In the genomic region with DNA sequence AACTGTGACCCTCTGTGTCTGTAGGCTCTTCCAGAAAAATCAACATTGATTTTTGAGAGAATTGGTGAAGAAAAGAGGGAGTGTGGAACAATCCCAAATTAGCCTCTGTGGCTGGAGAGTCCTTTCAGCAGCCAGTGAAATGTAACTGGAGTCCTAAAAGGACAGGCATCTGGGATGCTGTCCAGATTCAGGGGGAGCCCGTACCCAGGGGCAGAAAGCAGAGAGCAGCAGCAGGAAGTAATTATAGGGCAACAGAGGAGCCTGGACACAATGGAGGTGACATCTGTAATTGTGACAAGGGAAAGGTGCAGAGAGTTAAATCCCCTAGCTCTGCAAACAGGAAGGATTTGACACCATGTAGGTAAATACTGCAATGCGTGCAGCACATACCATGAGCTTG, we compare ENCODE assay signal across 26 mouse cellular contexts.
DNase-seq lines count a peak whose midpoint lies in the region; ATAC-seq lines count a peak whose summit lies in the region.
"Had no signal": no experiment of that assay in that cellular context is flagged by ENCODE, and none has a peak within 500 bp of the region (broad histone marks: within the 10 kb centered on the region; RNA-seq: fewer than 3 reads in every experiment).

No protein-coding gene starts in this region.

- H3K4me1 ChIP-seq in heart, embryonic 14.5 days (ENCODE audit: control insufficient read depth in 2 of 2, insufficient read depth in 2 of 2, low read length in 2 of 2) = peaks cover 11 to 30% of the 10 kb centered on the region in 2 experiments
- peaks cover 27% of the 10 kb centered on the region for H3K4me1 ChIP-seq in embryonic facial prominence, embryonic 10.5 days
- 0 out of 2 replicates have a peak, but pooled peaks cover 5% of the 10 kb centered on the region for H3K4me1 ChIP-seq in embryonic facial prominence, embryonic 14.5 days (ENCODE audit: control insufficient read depth, insufficient read depth, low read length)
- H3K4me1 ChIP-seq in forebrain, embryonic 11.5 days (replicated peaks; ENCODE audit: control insufficient read depth, insufficient read depth, low read length) = no peaks in the 10 kb centered on the region
- H3K4me1 ChIP-seq: hindbrain, embryonic 15.5 days; kidney, embryonic 15.5 days; limb, embryonic 13.5 days; lung, embryonic 15.5 days; neural tube, embryonic 12.5 days had no signal

- H3K4me3 ChIP-seq in heart, embryonic 14.5 days (ENCODE audit: control insufficient read depth in 1 of 2, insufficient read depth in 1 of 2, low read depth in 1 of 2, low read length in 2 of 2) = no peak overlapping the region
- H3K4me3 ChIP-seq in embryonic facial prominence, embryonic 10.5 days = no peak overlapping the region
- no peak overlapping the region for H3K4me3 ChIP-seq in embryonic facial prominence, embryonic 14.5 days (ENCODE audit: low read depth, low read length)
- no peak overlapping the region for H3K4me3 ChIP-seq in forebrain, embryonic 11.5 days (ENCODE audit: low read depth, low read length)
- H3K4me3 ChIP-seq: forebrain, embryonic 10.5 days; hindbrain, embryonic 15.5 days; kidney, embryonic 15.5 days; limb, embryonic 13.5 days; lung, embryonic 15.5 days; neural tube, embryonic 12.5 days had no signal

- no peak overlapping the region for H3K4me2 ChIP-seq in heart, embryonic 14.5 days (ENCODE audit: low read length)
- H3K4me2 ChIP-seq in embryonic facial prominence, embryonic 14.5 days (ENCODE audit: low read depth, low read length) = no peak overlapping the region
- no peak overlapping the region for H3K4me2 ChIP-seq in forebrain, embryonic 11.5 days (ENCODE audit: low read depth, low read length, severe bottlenecking)
- H3K4me2 ChIP-seq: hindbrain, embryonic 15.5 days; kidney, embryonic 15.5 days; limb, embryonic 13.5 days; liver, embryonic 11.5 days; lung, embryonic 15.5 days; midbrain, embryonic 11.5 days; neural tube, embryonic 12.5 days had no signal

- H3K9me3 ChIP-seq in heart, embryonic 14.5 days (ENCODE audit: control insufficient read depth, low read length) = peaks cover 9% of the 10 kb centered on the region
- H3K9me3 ChIP-seq in embryonic facial prominence, embryonic 10.5 days = 0 out of 2 replicates have a peak, but pooled peaks cover 7% of the 10 kb centered on the region
- H3K9me3 ChIP-seq in embryonic facial prominence, embryonic 14.5 days (ENCODE audit: control insufficient read depth, low read length) = no peaks in the 10 kb centered on the region
- no peaks in the 10 kb centered on the region for H3K9me3 ChIP-seq in forebrain, embryonic 11.5 days (ENCODE audit: control insufficient read depth, low read length)
- H3K9me3 ChIP-seq: hindbrain, embryonic 15.5 days; limb, embryonic 13.5 days; lung, embryonic 15.5 days; neural tube, embryonic 12.5 days had no signal

- H3K27ac ChIP-seq in heart, embryonic 14.5 days (replicated peaks in 1 of 2; ENCODE audit: control insufficient read depth in 1 of 2, insufficient read depth in 1 of 2, low read depth in 2 of 2, low read length in 2 of 2) = peak overlapping the region; percentile 0 to 64; a peak in 2 of 4 replicates
- H3K27ac ChIP-seq in embryonic facial prominence, embryonic 10.5 days (replicated peaks) = no peak overlapping the region
- H3K27ac ChIP-seq in embryonic facial prominence, embryonic 14.5 days (replicated peaks; ENCODE audit: low read depth, low read length) = no peak overlapping the region
- no peak overlapping the region for H3K27ac ChIP-seq in forebrain, embryonic 11.5 days (ENCODE audit: low read depth, low read length)
- H3K27ac ChIP-seq: forebrain, embryonic 10.5 days; hindbrain, embryonic 15.5 days; kidney, embryonic 15.5 days; limb, embryonic 13.5 days; lung, embryonic 15.5 days; neural tube, embryonic 12.5 days had no signal

- no peak for DNase-seq in heart, postnatal 36 days
- DNase-seq in embryonic facial prominence, embryonic 10.5 days (ENCODE audit: low spot score) = peak; percentile 52
- DNase-seq in embryonic facial prominence, embryonic 14.5 days (ENCODE audit: low spot score) = no peak
- peak; percentile 49 to 54 for DNase-seq in heart, postnatal 10 days
- DNase-seq in left cerebral cortex, adult 8-10 months (ENCODE audit: low spot score in 2 of 2) = no peak
- DNase-seq in forebrain, embryonic 11.5 days (ENCODE audit: low spot score) = no peak
- DNase-seq: adrenal gland, adult 2 months; B cell, adult 2 months; cerebellum, postnatal 14 days; kidney, adult 18-20 months; kidney, postnatal 25 days; lung, postnatal 36 days; thymus, postnatal 14 days had no signal

- ATAC-seq in heart, embryonic 14.5 days (ENCODE audit: insufficient number of reproducible peaks, insufficient read depth, low FRiP score, low read depth) = 0 out of 2 replicates have a peak, but pooled peaks have one; percentile 22
- ATAC-seq in embryonic facial prominence, embryonic 14.5 days (ENCODE audit: low read depth) = peak; percentile 53; the same call in 1 of the 2 replicates
- ATAC-seq in forebrain, embryonic 11.5 days (replicated peaks; ENCODE audit: low FRiP score) = no peak
- ATAC-seq: activated CD4-positive, CD25-positive, alpha-beta regulatory T cell, adult 4 months; forebrain, embryonic 16.5 days; inflammation-experienced regulatory T-cells, adult 6 months; midbrain, embryonic 16.5 days had no signal

- intact Hi-C loops in heart, postnatal 36 days (cut with DNase I) = no loop called here
- intact Hi-C loops in heart, postnatal 10 days (cut with DNase I) = loop anchor here (10.0 kb wide), 1 partner anchor 833 kb away; no protein-coding TSS in a partner anchor

- H3K27me3 ChIP-seq in heart, embryonic 14.5 days (ENCODE audit: control insufficient read depth, insufficient read depth, low read length) = no peaks in the 10 kb centered on the region
- H3K27me3 ChIP-seq in embryonic facial prominence, embryonic 10.5 days (replicated peaks; ENCODE audit: low read depth, poor library complexity, severe bottlenecking) = no peaks in the 10 kb centered on the region; the same call in 1 of the 2 replicates
- no peaks in the 10 kb centered on the region for H3K27me3 ChIP-seq in embryonic facial prominence, embryonic 14.5 days (replicated peaks; ENCODE audit: control insufficient read depth, insufficient read depth, low read length)
- H3K27me3 ChIP-seq in forebrain, embryonic 11.5 days (ENCODE audit: control insufficient read depth, insufficient read depth, low read length) = no peaks in the 10 kb centered on the region
- H3K27me3 ChIP-seq: hindbrain, embryonic 15.5 days; kidney, embryonic 15.5 days; limb, embryonic 13.5 days; lung, embryonic 15.5 days; neural tube, embryonic 12.5 days had no signal

- 21% methylated on average over 2 of the region's 2 CpGs for WGBS in heart, embryonic 14.5 days
- 20% methylated on average over 2 of the region's 2 CpGs for WGBS in embryonic facial prominence, embryonic 10.5 days
- 11% methylated on average over 2 of the region's 2 CpGs for WGBS in embryonic facial prominence, embryonic 14.5 days
- 55% methylated on average over 2 of the region's 2 CpGs for WGBS in forebrain, embryonic 11.5 days

- H3K36me3 ChIP-seq in heart, embryonic 14.5 days (ENCODE audit: control insufficient read depth, insufficient read depth, low read length) = no peaks in the 10 kb centered on the region
- no peaks in the 10 kb centered on the region for H3K36me3 ChIP-seq in embryonic facial prominence, embryonic 10.5 days (replicated peaks)
- H3K36me3 ChIP-seq in embryonic facial prominence, embryonic 14.5 days (ENCODE audit: control insufficient read depth, insufficient read depth, low read length) = no peaks in the 10 kb centered on the region
- H3K36me3 ChIP-seq in forebrain, embryonic 11.5 days (ENCODE audit: control insufficient read depth, insufficient read depth, low read length) = no peaks in the 10 kb centered on the region
- H3K36me3 ChIP-seq: forebrain, embryonic 10.5 days; hindbrain, embryonic 15.5 days; kidney, embryonic 15.5 days; limb, embryonic 13.5 days; lung, embryonic 15.5 days; neural tube, embryonic 12.5 days had no signal

- no peak overlapping the region for H3K9ac ChIP-seq in heart, embryonic 14.5 days (ENCODE audit: low read length)
- H3K9ac ChIP-seq in embryonic facial prominence, embryonic 14.5 days (ENCODE audit: low read depth, low read length) = no peak overlapping the region
- no peak overlapping the region for H3K9ac ChIP-seq in forebrain, embryonic 11.5 days (ENCODE audit: low read length)
- H3K9ac ChIP-seq: hindbrain, embryonic 15.5 days; kidney, embryonic 15.5 days; limb, embryonic 13.5 days; lung, embryonic 15.5 days; neural tube, embryonic 12.5 days had no signal

Comparison
In these comparisons a context has a peak if more than half of its experiments do, and no peak if none do; other contexts are left out.
1. DNase-seq: peak in embryonic facial prominence, embryonic 10.5 days (single experiment) and heart, postnatal 10 days (2 of 2); none in heart, postnatal 36 days (0 of 2), embryonic facial prominence, embryonic 14.5 days (single experiment), left cerebral cortex, adult 8-10 months (0 of 2) and forebrain, embryonic 11.5 days (single experiment).
2. H3K27ac ChIP-seq: peak in heart, embryonic 14.5 days (2 of 2); none in embryonic facial prominence, embryonic 10.5 days (single experiment), embryonic facial prominence, embryonic 14.5 days (single experiment) and forebrain, embryonic 11.5 days (single experiment).